Mouse (Mus musculus) bone marrow macrophage, adult 2 months (primary cell): ENCODE results near the gene Srsf3.

Experiments used
- CTCF ChIP-seq: IDR thresholded peaks from 2 replicates; pipeline ENCODE4 v1.5.1; 2012; ENCODE audit warnings: low read depth, mild to moderate bottlenecking, low read length, moderate library complexity
- POLR2A ChIP-seq: IDR thresholded peaks from 2 replicates; pipeline ENCODE4 v1.6.1; 2012; ENCODE audit warnings: mild to moderate bottlenecking, low read depth, low read length, borderline replicate concordance

DNA sequence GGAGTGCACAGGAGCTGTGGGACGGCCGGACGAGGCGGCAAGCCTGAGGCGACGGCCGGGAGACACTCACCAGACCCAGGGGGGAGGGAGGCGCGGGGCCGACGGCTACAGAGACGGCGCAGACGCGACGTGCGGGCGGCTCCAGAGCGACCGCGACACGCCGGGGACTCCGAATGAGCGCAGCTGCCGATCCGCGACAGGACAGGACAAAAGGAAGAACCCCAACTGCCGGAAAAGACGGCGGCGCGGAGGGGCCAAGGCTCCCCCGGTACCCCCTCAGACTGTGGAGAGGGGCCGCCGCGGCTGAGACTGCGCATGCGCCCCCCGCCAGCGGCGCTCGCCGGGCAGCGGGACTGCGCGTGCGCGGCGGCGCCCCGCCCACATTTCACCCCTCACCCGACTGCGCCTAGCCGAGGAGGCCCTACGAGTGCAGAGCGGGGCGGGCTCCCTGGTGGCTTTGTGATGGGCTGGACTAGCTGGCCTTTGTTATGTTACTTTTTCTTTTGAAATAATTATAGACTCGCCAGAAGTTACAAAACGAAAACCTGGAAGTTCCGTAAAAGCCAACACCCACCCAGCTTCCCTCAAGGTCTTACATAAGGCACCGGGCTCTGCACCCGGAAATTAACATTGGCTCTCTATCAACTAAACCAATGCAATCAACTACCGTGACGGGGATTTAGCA lies 24.6 kb upstream of the Srsf3 start, which contains the start of gene Stk38:
- TF ChIP-seq POLR2A (no peak), CTCF (no peak)
